Mouse (Mus musculus) thymus, postnatal 14 days (tissue): Measurements from ENCODE around the gene Pcid2.
A peak's percentile ranks its signal among the peaks of the same experiment; 100 is the strongest.

ENCODE experiments used
- DNase-seq: peaks from one replicate; pipeline ENCODE4 v3.0.0; 2021

Pcid2 gene

DNA sequence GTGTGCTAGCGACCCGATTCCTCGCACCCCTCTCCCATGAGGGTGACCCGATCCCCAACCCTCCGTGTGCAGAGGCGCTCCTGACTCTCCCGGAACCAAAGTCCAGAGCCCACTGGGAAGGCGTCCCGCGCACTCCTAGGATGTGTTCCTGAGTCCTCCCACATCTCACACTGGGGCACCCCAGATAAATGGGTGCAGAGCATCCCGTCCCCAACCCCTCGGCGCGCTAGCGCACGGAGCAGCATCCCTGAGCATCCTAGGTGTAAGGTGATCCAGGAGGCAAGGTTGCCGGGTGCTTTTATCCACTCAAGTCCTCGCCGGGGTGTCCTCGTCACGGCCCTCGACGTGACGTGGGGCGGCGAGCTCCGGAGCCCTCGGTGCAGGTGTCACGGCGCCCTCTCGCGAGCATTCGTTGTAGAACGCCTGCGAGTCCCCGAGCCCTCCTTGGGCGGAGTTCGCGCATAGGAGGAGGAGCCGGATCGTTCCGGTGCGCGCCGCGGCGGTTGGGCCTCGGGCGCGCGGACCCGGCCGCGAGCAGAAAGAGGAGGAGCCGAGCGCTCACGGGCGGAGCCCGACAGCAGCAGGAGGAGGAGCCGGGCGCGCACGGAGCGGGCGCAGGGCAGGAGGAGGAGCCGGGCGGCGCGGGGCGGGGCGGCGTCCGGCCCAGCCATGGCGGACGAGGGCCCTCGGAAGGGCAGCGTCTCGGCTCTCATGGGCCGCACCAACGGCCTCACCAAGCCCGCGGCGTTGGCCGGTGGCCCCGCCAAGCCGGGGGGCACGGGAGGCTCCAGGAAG lies at the start of gene Pcid2, which contains the start of gene Cul4a:
Pcid2 (minus strand) TSS at position 373 of the 795 bp plus-strand sequence.
Cul4a (plus strand) TSS at position 535 of the 795 bp plus-strand sequence.
- peak; percentile 98 for DNase-seq

DNA sequence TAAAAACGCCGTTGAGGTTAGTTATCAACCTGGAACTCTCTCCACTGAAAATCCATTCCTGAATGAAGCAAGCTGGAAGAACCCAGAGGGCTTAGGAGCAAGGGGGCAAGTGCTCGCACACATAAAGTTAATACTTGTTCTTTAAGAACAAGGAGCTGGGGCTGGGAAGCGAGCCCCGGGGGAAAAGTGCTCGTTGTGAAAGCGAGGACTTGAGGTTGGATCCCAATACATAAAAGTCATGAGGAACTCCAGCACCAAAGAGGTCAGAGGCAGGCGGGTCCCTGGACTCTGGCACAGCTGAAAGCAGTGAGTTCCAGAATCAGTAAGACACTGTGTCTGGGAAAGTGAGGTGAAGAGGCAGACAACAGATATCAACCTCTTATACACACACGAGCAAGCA lies 48.8 kb upstream of the Pcid2 start:
- no peak for DNase-seq

- DNase-seq: no peak
Measured at GRCm38 (mm10) chr8:13150929-13151328, 45.7 kb upstream of the Pcid2 start.

GRCm38 (mm10) chr8:13149866-13150265 lies 44.6 kb upstream of the Pcid2 start:
- no peak for DNase-seq

DNA sequence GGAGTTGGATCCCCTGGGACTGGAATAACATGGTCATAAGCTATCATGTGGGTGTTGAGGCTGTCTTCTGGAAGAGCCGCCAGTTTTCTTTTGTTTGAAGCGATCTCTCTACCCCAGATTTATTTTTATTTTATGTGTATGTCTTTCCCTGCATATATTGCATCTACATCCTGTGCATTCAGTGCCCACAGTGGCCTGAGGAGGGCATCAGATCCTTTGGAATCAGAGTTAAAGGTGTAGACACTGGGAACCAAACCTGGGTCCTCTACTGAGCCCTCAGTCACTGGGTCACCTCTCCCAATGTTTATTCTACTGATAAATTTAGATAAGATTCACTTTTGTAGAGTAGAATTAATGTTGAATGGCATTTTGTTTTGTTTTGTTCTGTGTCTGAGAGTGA lies 44.0 kb upstream of the Pcid2 start:
- DNase-seq: no peak

DNA sequence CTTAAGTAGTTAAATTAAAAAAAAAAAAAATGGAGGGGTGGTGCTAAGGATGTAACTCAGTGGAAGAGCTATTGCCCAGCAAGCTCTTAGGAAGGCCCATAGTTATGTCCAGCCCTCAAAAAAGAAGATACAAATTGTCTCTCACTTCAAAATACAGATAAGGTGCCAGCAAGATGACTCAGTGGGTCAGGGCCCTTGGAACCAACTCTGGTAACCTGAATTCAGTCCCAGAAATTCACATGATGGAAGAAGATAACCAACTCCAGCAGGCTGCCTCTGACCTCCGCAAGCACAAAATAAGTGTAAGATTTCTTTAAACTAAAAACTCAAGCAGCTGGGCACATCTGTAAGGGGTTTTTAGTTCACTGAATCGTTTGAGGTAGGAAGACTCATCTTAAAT lies 43.2 kb upstream of the Pcid2 start:
- no peak for DNase-seq

DNA sequence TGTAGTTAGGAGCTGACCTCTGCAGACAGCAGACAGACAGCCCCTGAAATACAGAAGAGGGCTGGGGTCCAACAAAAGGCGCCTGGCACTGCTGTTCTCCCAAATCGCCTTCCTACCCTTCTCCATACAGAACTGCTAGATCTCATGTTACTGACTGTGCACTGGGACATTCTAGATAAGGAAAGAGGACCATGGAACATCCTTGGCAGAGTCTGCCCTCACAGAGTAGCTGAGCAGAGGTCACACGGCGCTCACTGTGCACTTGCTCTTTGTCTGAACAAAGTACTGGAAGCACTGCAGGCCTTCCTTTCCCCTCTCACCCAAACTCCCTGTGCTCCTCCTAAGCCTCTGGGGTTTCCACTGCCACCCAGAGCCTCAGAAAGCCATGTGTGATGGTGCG lies 36.4 kb upstream of the Pcid2 start:
- no peak for DNase-seq

GRCm38 (mm10) chr8:13139641-13140182 lies 34.5 kb upstream of the Pcid2 start:
- no peak for DNase-seq

DNA sequence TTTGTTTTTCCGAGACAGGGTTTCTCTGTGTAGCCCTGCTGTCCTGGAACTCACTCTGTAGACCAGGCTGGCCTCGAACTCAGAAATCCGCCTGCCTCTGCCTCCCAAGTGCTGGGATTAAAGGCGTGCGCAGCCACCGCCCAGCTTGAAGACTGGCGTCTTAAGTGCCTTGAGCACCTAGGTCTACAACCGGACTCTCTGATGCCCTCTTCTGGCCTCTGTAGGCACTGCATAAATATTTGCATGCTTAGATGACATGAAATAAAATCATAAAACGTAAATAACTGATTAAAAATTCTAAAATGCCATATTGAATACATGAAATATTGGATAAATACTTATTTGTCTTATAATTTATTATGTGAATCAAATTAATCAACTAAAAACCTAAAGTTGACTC lies 27.0 kb upstream of the Pcid2 start:
- DNase-seq: peak; percentile 72

DNA sequence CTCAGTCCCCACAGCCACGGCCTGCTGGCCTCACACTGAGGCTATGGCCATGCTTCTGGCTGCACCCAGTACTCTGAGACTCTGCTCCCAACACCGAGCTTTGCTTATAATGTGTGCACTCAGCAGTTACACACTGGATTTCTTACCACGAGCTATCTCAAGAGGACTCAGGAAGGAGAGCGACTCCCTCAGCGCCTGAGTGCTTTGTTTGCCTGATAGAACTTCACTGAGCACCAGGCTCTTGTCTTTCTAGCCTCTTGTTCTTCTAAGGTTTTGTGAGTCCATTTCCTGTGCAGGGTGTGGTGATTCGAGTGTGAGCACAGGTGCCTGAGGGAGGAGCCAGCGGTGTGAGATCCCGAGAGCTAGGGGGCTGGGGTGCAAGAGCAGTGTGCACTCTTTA lies 19.6 kb upstream of the Pcid2 start:
- no peak for DNase-seq

DNA sequence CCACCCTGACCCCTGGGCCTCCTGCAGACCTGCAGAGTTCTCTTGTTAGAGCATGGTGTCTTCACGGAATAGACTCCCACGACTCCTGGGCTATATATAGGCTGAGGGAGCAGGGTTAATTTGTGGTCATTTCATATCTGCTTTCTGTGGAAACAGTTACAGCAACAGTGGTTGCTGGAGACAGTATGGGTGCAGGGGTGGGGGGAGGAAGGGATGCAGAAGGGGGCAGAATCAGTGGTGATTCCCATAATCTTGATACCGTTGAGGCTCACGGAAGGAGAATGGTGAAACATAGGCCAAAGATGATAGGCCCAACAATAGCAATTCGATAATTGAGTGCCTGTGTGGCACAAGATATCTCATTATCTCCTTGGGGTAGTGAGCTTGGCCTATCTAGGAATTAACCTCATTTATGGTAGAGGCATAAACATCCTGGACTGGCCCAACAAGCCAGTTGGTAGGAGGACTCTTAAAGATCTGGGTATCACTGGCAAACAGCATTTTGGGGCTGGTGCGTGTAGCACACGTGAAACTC lies 17.7 kb upstream of the Pcid2 start:
- DNase-seq: no peak

- DNase-seq: no peak
Measured at GRCm38 (mm10) chr8:13120882-13121665, 15.8 kb upstream of the Pcid2 start.

GRCm38 (mm10) chr8:13118516-13118915 lies 13.3 kb upstream of the Pcid2 start:
- DNase-seq: no peak

- no peak for DNase-seq
Measured at GRCm38 (mm10) chr8:13117096-13117495, 11.8 kb upstream of the Pcid2 start.

DNA sequence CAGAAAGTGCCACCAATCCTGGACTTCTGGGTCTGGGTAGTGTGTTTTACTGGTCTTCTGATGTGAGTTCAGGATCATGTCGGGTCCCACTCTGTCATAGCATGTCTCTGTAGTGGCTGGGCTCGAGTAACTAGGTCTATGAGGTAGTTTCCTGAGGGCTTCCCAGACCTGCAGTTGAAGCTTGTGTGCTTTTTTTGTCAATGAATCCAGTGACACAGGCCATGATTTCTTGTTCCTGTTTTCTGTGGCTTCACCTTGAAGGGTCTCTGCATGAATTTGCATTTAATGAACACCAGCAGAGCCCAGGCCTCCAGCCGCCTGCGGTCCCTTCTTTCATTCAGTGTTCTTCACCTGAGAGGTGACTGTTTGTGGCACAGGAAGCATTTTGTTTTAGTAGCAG lies 8.0 kb upstream of the Pcid2 start:
- DNase-seq: no peak

GRCm38 (mm10) chr8:13111917-13112316 lies 6.7 kb upstream of the Pcid2 start:
- no peak for DNase-seq

DNA sequence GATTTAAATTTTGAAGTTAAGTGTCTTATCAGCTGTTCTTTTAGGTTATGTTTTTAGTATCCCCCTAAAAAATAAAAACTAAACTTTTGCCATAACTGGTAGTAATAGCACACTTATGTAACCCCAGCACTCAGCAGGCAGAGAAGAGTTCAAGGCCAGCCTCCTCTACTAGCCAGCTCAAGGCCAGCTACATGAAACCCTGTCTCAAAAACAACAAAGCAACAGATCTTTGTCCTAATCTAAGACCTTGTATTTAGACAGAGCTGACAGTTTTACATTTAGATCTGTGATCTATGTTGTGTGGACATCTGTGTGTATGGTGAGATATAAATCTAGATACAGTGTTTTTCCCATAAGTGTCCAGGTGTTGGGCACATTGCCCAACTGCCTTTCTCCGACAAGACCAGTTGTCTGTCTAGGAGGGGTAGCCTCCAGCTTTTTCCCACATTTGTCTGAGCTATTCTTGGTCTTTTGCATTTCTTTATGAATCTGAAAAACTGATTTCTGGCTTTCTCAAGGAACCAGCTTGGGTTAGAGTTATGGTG lies 4.2 kb upstream of the Pcid2 start:
- DNase-seq: no peak

- DNase-seq: no peak
Measured at GRCm38 (mm10) chr8:13108967-13109366, 3.7 kb upstream of the Pcid2 start.

GRCm38 (mm10) chr8:13107990-13108638 lies 2.9 kb upstream of the Pcid2 start:
- DNase-seq: no peak

DNA sequence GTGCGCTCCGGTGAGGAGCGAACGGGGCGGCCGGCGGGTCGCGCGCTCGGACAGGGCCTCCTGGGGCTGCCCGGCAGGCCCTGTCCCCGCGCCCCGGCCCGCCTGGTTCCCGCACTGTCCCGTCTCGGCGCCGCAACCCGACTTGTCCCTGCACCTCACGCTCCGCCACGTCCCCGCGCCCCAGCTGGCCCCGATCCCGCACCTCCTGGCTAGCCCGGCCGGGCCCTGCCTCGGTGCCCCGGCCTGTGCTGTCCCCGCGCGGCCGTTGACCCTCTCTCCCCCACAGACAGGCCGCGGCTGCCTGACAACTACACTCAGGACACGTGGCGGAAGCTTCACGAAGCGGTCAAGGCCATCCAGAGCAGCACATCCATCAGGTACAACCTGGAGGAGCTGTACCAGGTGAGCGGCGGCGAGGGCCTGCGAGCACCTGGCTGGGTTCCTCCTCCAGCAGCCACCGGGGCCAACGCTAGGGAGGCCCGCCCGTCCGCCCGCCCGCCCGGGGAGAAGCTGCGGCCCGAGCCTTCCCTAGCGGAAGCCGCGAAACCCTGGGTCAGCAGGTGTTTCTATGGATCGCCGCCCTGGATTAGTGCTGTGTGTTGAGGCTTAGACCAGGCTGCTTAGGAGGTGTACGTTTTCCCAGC lies 771 bp upstream of the Pcid2 start:
- peak; percentile 69 for DNase-seq

- peak; percentile 93 for DNase-seq
Measured at GRCm38 (mm10) chr8:13104691-13105086, 570 bp downstream of the Pcid2 start.

DNA sequence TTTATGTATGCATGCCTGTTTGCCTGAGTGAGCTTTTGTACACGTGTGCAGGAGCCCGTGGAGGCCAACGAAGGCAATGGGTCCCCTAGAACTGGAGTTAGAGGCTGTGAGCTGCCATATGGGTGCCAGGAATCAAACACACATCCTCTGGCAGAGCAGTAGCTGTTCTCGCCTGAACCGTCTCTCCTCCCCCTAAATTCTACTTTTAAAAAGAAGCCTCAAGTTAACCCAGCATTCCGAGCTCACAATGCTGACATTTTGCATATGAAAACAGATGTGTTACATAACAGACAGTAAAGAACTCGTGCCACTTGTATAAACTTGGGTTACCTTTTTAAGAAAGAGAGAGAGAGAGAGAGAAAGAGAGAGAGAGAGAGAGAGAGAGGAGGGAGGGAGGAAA lies 27.7 kb downstream of the Pcid2 start:
- no peak for DNase-seq
